Mouse (Mus musculus) olfactory bulb, adult 2 months (tissue): ENCODE measurements around the gene Ctnnd2.

ENCODE experiments used
- CTCF ChIP-seq: fragments of 200-500 bp; IDR thresholded peaks from 2 replicates; pipeline ENCODE4 v1.5.1; 2012; ENCODE audit warnings: low read depth, mild to moderate bottlenecking, low read length, moderate library complexity; ENCODE audit not compliant: insufficient read depth
- POLR2A ChIP-seq: fragments of 200-500 bp; IDR thresholded peaks from 2 replicates; pipeline ENCODE4 v1.6.1; 2012; ENCODE audit warnings: mild to moderate bottlenecking, low read depth, low read length, moderate library complexity; ENCODE audit not compliant: insufficient read depth

DNA sequence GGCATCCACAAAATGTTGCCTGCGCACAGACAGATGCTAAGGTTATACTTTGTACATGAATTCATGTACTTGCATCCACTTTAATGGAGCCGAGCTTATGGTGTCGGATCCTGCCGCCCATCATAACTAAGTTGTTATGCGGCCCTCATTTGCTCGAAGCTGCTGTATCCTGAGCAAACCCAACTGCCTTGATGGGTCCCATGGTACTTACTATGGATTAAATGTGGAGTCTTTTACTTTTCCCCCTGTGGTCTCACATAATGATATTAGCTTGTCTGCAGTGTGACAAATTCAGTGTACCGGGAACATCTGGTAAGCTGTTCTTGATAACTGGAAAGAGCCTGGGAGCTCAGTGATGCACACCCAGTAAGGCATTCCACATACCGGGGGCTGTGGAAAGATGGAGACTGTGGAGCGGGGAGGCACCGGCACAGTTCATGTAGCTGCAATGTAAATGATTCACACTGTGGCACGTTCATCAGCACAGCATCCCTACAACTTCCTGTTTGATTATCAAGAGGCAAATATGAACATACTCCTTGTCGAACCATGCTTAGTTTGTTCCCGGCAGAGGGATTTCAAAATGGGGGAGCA lies 294.7 kb downstream of the Ctnnd2 start:
- TF ChIP-seq CTCF (no peak), POLR2A (no peak)
